Mouse (Mus musculus) liver, adult 2 months (tissue): ENCODE measurements around the gene Mkrn3. TPM values are rescaled to one million over a fixed set of nuclear protein-coding genes. Genes with fewer than 3 reads are reported as not detected.

Experiments
- DNase-seq: peaks from one replicate; pipeline ENCODE4 v3.0.0-alpha.2; 2011; ENCODE audit warnings: low read depth, low spot score; ENCODE audit errors: extremely low read depth
- H3K27ac ChIP-seq: fragments of 200-500 bp; replicated peaks from 2 replicates; pipeline ENCODE4 v1.5.1; 2012; ENCODE audit warnings: low read depth, mild to moderate bottlenecking, control low read depth, inconsistent platforms, low read length; ENCODE audit not compliant: insufficient read depth
- H3K27me3 ChIP-seq: fragments of 200-500 bp; 2 replicates; pipeline ENCODE4 v1.6.1; 2012; ENCODE audit warnings: mild to moderate bottlenecking, moderate library complexity, low read length, inconsistent platforms; ENCODE audit not compliant: control insufficient read depth, insufficient read depth
- H3K36me3 ChIP-seq: fragments of 200-500 bp; 2 replicates; pipeline ENCODE4 v1.6.1; 2012; ENCODE audit warnings: low read length, inconsistent platforms; ENCODE audit not compliant: control insufficient read depth, insufficient read depth
- H3K4me1 ChIP-seq: fragments of 200-500 bp; 2 replicates; pipeline ENCODE4 v1.6.1; 2011; ENCODE audit warnings: low read length; ENCODE audit not compliant: control insufficient read depth, insufficient read depth
- H3K4me3 ChIP-seq: fragments of 200-500 bp; 2 replicates; pipeline ENCODE4 v1.5.1; 2011; ENCODE audit warnings: low read depth, mild to moderate bottlenecking, control low read depth, low read length, moderate library complexity; ENCODE audit not compliant: insufficient read depth
- H3K79me2 ChIP-seq: fragments of 200-500 bp; 2 replicates; pipeline ENCODE4 v1.6.1; 2012; ENCODE audit warnings: inconsistent platforms, mild to moderate bottlenecking, low read length, moderate library complexity; ENCODE audit not compliant: control insufficient read depth, insufficient read depth
- H3K9ac ChIP-seq: fragments of 200-500 bp; 2 replicates; pipeline ENCODE4 v1.6.1; 2012; ENCODE audit warnings: low read depth, mild to moderate bottlenecking, control low read depth, inconsistent platforms, low read length
- CTCF ChIP-seq: fragments of 200-500 bp; IDR thresholded peaks from 2 replicates; pipeline ENCODE4 v1.5.1; 2011; ENCODE audit warnings: low read depth, low read length, control low read depth
- POLR2A ChIP-seq: fragments of 200-500 bp; IDR thresholded peaks from 2 replicates; pipeline ENCODE4 v1.6.1; 2011; ENCODE audit warnings: low read length, control low read depth; ENCODE audit not compliant: insufficient read depth; ENCODE audit errors: extremely low read depth
- WGBS: fragments of 180-500 bp; shearing (Covaris S2); methylation state at CpG from one replicate; pipeline ENCODE4 v1.1.7; 2018; 5-methylcytosine and 5-hydroxymethylcytosine counted together
- polyA plus RNA-seq: library from polyadenylated mRNA; depleted of rRNA; stranded (reverse); fragments of >200 nt; gene quantifications from 2 replicates; pipeline ENCODE4 v1.2.3, GENCODE M21; 2012
- total RNA-seq: library from RNA; depleted of rRNA; stranded (reverse); fragments of >200 nt; gene quantifications from 2 replicates; pipeline ENCODE4 v1.2.3, GENCODE M21; 2014

The Mkrn3 gene
- total and polyA plus RNA-seq, 2 experiments = 0.29 to 0.37 TPM

DNA sequence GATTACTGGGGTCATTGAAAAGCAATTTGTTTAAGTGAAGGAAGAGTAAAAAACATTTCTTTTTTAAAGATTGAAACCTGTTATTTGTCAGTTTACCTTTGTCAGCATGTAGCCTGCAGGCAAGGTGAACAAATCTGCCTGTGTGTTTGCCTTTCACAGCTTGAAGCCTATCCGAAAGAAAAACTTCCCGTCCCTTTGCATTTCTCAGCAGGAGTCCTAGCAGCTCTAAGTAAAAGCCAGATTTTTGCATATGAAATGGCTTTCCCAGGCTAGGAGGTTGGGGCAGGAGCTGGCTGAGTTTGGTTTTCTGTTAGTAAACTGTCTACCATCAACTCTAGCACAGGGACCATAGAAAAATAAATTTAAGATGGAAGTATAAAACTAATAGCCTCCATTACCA lies 32.4 kb upstream of the Mkrn3 start:
- no peak for TF ChIP-seq POLR2A
- TF ChIP-seq CTCF = no peak
- no peak for DNase-seq
- Histone ChIP-seq H3K27ac (no peak overlapping the region), H3K4me3 (no peak overlapping the region), H3K36me3 (no peaks in the 10 kb centered on the region), H3K27me3 (no peaks in the 10 kb centered on the region), H3K4me1 (no peaks in the 10 kb centered on the region), H3K79me2 (no peaks in the 10 kb centered on the region), H3K9ac (no peak overlapping the region)
- 24% methylated on average over 2 of the region's 2 CpGs for WGBS

DNA sequence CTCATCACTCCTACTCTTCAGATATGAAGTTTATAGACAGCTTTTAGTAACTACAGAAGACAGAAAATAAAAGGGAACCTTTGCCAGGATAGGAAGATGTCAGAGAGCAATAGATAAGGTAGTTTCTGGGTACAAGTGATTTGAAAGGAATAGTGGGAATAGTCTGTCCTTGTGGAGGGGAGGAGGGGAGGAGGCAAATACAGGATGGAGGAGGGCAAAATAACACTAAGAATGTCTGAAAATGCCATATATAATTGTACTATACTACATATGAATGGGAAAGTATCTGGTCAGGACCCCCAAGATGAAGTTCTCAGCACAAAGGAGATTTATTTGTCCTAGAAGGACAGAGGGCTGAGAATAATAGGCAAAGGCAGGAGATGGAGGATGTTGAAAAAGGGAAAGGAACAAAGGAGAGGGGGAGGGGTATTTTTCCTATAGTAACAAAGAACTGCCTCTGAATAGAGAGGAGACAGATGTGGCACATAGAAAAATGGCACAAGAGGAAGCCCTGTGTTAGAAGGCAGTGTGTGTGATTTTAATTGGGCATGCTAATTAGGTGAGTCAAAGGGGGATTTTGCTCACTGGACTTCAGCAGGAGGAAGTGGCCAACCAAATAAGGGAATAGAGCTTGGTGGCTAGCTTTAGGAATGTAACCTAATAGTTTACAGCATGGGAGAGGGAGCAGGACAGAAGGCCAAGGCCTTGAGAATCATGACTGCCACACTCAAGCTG lies 25.7 kb upstream of the Mkrn3 start:
- H3K9ac ChIP-seq = no peak overlapping the region
- no peaks in the 10 kb centered on the region for H3K4me1 ChIP-seq
- no peaks in the 10 kb centered on the region for H3K79me2 ChIP-seq
- no peaks in the 10 kb centered on the region for H3K27me3 ChIP-seq
- DNase-seq = no peak
- H3K27ac ChIP-seq = no peak overlapping the region
- TF ChIP-seq POLR2A = no peak
- TF ChIP-seq CTCF = no peak
- no peak overlapping the region for H3K4me3 ChIP-seq
- H3K36me3 ChIP-seq = no peaks in the 10 kb centered on the region

DNA sequence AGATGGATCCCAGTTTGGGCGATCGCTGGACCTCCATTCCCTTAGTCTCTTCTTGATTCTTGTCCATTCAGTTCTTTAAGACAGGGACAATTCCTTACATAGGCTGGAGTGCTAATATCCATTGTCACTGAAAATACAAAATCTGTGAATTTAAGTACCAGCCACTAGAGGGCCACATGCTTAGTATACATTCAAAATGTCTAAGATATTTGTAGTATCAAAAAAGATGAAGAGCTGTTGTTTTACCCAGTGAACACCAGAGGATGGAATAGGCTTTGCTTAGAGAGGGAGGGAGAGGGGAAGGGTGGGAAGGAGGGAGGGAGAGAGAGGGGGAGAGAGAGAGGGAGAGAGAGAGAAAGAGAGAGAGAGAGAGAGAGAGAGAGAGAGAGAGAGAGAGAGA lies 16.5 kb upstream of the Mkrn3 start:
- no peaks in the 10 kb centered on the region for H3K79me2 ChIP-seq
- no peak for DNase-seq
- H3K9ac ChIP-seq = no peak overlapping the region
- H3K36me3 ChIP-seq = no peaks in the 10 kb centered on the region
- no peaks in the 10 kb centered on the region for H3K27me3 ChIP-seq
- no peak overlapping the region for H3K4me3 ChIP-seq
- no peak overlapping the region for H3K27ac ChIP-seq
- H3K4me1 ChIP-seq = no peaks in the 10 kb centered on the region
- 42% methylated on average over 2 of the region's 2 CpGs for WGBS
- TF ChIP-seq CTCF (peak; percentile 20; the same call in 1 of the 2 replicates), POLR2A (no peak)

DNA sequence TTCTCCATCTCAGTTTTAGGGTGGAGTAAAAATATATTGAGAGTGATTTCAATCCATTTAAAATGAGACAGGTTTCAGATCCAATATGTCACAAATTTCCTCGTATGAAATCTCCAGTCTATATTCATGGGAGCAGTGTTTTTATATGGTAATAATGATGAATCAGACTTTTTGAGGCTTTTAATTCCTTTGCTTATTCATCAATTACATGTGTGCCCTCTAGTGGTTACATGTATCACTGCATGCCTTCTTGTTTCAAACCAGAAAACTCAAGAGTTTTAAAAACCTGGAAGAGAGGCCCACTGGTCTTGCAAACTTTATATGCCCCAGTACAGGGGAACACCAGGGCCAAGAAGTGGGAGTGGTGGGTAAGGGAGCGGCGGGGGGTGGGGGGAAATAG lies 13.3 kb upstream of the Mkrn3 start:
- no peaks in the 10 kb centered on the region for H3K79me2 ChIP-seq
- no peak overlapping the region for H3K4me3 ChIP-seq
- WGBS = 24% methylated on average over 3 of the region's 3 CpGs
- H3K4me1 ChIP-seq = no peaks in the 10 kb centered on the region
- no peak overlapping the region for H3K27ac ChIP-seq
- no peaks in the 10 kb centered on the region for H3K36me3 ChIP-seq
- H3K9ac ChIP-seq = no peak overlapping the region
- no peaks in the 10 kb centered on the region for H3K27me3 ChIP-seq
- no peak for TF ChIP-seq POLR2A
- TF ChIP-seq CTCF = no peak
- peak; percentile 29 for DNase-seq

DNA sequence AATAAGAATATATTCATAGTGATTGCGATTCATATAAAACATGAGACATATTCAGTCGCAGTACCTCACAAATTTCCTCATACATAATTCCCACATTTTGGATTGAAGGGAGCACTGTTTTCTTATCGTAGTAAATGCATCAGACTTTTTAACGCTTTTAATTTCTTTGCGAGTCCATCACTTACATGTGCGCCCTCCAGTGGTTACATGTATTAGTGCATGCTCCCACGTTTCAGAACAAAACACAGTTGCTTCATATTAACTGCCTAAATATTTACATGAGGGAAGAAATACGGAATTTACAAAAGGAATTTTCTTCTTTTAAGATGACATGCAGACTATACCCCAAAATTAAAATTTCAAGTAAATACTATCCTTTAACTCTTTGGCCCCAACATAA lies 8.4 kb upstream of the Mkrn3 start:
- Histone ChIP-seq H3K27me3 (no peaks in the 10 kb centered on the region), H3K4me3 (no peak overlapping the region), H3K79me2 (no peaks in the 10 kb centered on the region), H3K9ac (no peak overlapping the region), H3K27ac (no peak overlapping the region), H3K36me3 (no peaks in the 10 kb centered on the region), H3K4me1 (no peaks in the 10 kb centered on the region)
- WGBS = 23% methylated on average over 8 of the region's 8 CpGs
- TF ChIP-seq POLR2A (no peak), CTCF (peak; percentile 15; the same call in 1 of the 2 replicates)
- DNase-seq = peak; percentile 27

DNA sequence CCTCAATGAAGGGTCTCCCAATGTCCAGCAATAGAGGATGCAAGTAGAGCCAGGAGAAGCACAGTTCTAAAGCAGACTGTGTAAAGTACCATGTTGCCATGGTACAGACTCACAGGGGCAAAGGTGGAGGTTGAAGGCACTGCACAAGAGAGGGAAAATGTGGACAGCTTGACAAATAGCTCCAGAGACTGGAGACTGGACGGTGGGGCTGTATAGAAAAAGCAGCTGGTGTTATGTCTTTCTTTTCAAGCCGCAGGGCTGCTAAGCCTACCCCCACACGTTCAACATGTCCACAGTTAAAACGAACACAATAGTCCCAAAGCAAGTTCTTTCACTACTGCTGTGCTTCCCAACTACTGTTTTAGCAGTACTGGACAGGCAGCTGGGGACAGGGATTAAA lies 3.3 kb upstream of the Mkrn3 start:
- Histone ChIP-seq H3K27ac (no peak overlapping the region), H3K27me3 (peaks cover 3% of the 10 kb centered on the region; the same call in 1 of the 2 replicates), H3K4me1 (no peaks in the 10 kb centered on the region), H3K36me3 (no peaks in the 10 kb centered on the region), H3K79me2 (no peaks in the 10 kb centered on the region), H3K4me3 (no peak overlapping the region), H3K9ac (no peak overlapping the region)
- TF ChIP-seq CTCF = no peak
- no peak for TF ChIP-seq POLR2A
- 64% methylated on average over 4 of the region's 4 CpGs for WGBS
- no peak for DNase-seq
